Mouse (Mus musculus): ENCODE data around the gene Myo5c.

GRCm38 (mm10) chr9:75328047-75328446, 96.2 kb downstream of the Myo5c start:
- TF ChIP-seq TCF12 (IDR thresholded peaks at IDR 0.05; ENCODE audit: low read depth, low read length) (no peak), CTCF (IDR thresholded peaks at IDR 0.05 in 2 of 3, conservative IDR thresholded peaks at IDR 0.05 in 1 of 3; ENCODE audit: control insufficient read depth in 1 of 3, insufficient read depth in 1 of 3, low read depth in 2 of 3, low read length in 3 of 3, poor library complexity in 1 of 3, severe bottlenecking in 1 of 3) (no peak), GATA1 (IDR thresholded peaks at IDR 0.05; ENCODE audit: low read depth, low read length) (no peak), EP300 (IDR thresholded peaks at IDR 0.05; ENCODE audit: low read depth in 1 of 2, low read length in 2 of 2) (no peak), POLR2A (IDR thresholded peaks at IDR 0.05; ENCODE audit: control insufficient read depth in 1 of 2, insufficient read depth in 1 of 2, low read depth in 1 of 2, low read length in 2 of 2, poor library complexity in 1 of 2) (no peak), TAL1 (IDR thresholded peaks at IDR 0.05; ENCODE audit: low read length) (no peak), SMC3 (IDR thresholded peaks at IDR 0.05; ENCODE audit: low read depth, low read length) (no peak), ETS1 (IDR thresholded peaks at IDR 0.05; ENCODE audit: low read depth, low read length) (no peak), E2F4 (IDR thresholded peaks at IDR 0.05; ENCODE audit: borderline replicate concordance, low read depth, low read length) (no peak), ZKSCAN1 (IDR thresholded peaks at IDR 0.05; ENCODE audit: low read depth, low read length) (no peak)

Data from MEL (cell line).